Mouse (Mus musculus): Measurements from ENCODE around the gene Jmy. TPM values are rescaled to one million over a fixed set of nuclear protein-coding genes. Genes with fewer than 3 reads are reported as not detected.

The Jmy gene
- polyA plus RNA-seq (2015; fragmentation: Nextera tagmentation; extraction: Ambion mirVana): 5.2 and 5.4 TPM in 2 replicates

GRCm38 (mm10) chr13:93499167-93499972 lies at the start of gene Jmy:
Gene Jmy (minus strand): TSS chr13:93499808.

Other genes starting within 250 kb of the Jmy start
- 2.2 and 2.5 TPM in 2 replicates for gene Homer1, start 200.2 kb downstream of the Jmy start, polyA plus RNA-seq (2015; fragmentation: Nextera tagmentation; extraction: Ambion mirVana)
- gene Bhmt, start 138.2 kb upstream of the Jmy start, polyA plus RNA-seq (2015; fragmentation: Nextera tagmentation; extraction: Ambion mirVana): 0.75 and 0.76 TPM in 2 replicates
- 0.06 TPM in 1 of 2 replicates, not detected in the other for gene Bhmt2, start 174.5 kb upstream of the Jmy start, polyA plus RNA-seq (2015; fragmentation: Nextera tagmentation; extraction: Ambion mirVana)
- gene Dmgdh, start 174.6 kb upstream of the Jmy start, polyA plus RNA-seq (2015; fragmentation: Nextera tagmentation; extraction: Ambion mirVana): 0.07 TPM in 1 of 2 replicates, not detected in the other